Mouse (Mus musculus) ES-Bruce4 (cell line): ENCODE results near the gene Asb5.

ENCODE experiments used
- CTCF ChIP-seq: IDR thresholded peaks from one replicate; pipeline ENCODE4 v1.8.1; 2011; ENCODE audit warnings: low read depth, low read length
- EP300 ChIP-seq: IDR thresholded peaks from 2 replicates; pipeline ENCODE4 v1.6.1; 2011; ENCODE audit warnings: low read depth, low read length; ENCODE audit not compliant: insufficient read depth
- POLR2A ChIP-seq: IDR thresholded peaks from one replicate; pipeline ENCODE4 v1.8.1; 2011; ENCODE audit warnings: low read length; ENCODE audit not compliant: insufficient read depth

DNA sequence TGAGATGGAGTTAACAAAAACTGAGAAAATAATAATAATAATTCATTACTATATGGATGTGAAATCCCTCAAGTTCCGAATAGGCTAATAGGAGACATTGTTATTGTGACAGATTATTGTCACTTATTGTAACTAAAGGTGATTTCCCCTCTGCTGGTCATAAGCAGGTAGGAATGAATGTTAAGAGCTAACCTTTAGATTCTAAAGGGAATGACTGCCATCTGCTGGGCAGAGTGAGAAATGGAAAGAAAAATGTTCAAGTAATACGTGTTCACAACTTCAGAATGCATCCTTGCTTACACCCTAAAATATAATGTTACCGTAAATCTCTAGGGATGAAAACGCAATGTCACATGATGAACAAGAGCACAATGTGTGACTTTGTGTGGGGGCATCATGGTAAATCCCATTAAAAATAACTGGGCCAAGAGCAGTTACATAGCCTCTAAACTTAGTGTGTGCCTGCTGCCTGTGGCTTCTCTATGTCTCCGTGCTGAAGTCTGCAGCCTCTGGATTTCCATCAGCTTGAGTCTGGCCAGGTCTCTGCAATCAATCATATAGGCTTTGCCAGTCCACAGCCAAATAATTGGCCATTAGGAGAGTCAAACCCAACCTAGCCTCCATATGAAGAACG lies 38.2 kb upstream of the Asb5 start:
- TF ChIP-seq CTCF (no peak), POLR2A (no peak), EP300 (no peak)
